Mouse (Mus musculus): ENCODE measurements at regions not wholly inside any gene's neighbourhood (a gene's known extent, or its start where the extent isn't known, plus 50 kb on each side); places are given as distances from the start of the nearest gene placed in this dataset.
A peak's percentile ranks its signal among the peaks of the same experiment; 100 is the strongest.

DNA sequence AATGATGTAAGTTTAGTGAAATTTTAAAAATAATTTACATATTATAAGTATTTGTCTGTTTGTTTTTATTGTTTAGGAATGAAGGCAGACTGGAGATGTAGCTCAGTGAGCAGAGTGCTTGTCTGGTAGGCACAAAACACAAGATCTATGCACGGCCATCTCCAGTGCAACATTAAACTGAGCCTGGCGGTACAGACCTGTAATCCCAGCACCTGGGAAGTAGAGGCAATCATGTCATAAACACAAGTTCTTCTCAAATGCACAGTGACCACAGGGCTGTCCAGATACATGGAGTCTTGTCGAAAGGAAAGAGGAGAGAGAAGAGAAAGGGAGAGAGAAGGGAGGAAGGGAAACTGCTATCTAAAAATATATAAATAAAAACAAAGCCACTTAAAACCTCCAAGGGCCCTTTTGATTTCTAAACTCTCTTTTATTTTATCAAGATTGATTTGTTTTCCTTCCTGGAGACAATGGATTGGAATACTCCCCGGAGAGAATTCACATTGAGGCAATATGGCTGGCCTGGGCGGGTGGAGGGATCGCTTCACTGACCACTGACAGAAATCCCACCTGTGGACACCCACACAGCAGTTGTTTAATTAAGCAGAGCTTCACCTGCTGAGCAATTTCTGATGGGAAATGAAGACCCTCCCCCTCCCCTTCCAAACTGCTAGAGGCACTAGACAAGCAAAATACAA lies 215.6 kb upstream of the Tll1 start:
- H3K36me3 ChIP-seq (ENCODE audit: control insufficient read depth, insufficient read depth): no peaks in the 10 kb centered on the region
- TF ChIP-seq CEBPB (IDR thresholded peaks at IDR 0.05; ENCODE audit: insufficient read depth, poor library complexity, severe bottlenecking) (no peak), MYOD1 (IDR thresholded peaks at IDR 0.05; ENCODE audit: control insufficient read depth in 1 of 3, insufficient read length in 2 of 3, low read depth in 2 of 3) (no peak), USF1 (IDR thresholded peaks at IDR 0.05; ENCODE audit: low read depth) (no peak), POLR2AphosphoS2 (IDR thresholded peaks at IDR 0.05; ENCODE audit: insufficient read length, low read depth) (no peak), POLR2A (IDR thresholded peaks at IDR 0.05; ENCODE audit: insufficient read length, low read depth) (no peak), TCF3 (IDR thresholded peaks at IDR 0.05; ENCODE audit: insufficient read length, low read depth) (no peak), E2F4 (IDR thresholded peaks at IDR 0.05; ENCODE audit: insufficient read depth) (no peak), TCF12 (IDR thresholded peaks at IDR 0.05; ENCODE audit: insufficient read depth, poor library complexity, severe bottlenecking) (no peak), REST (IDR thresholded peaks at IDR 0.05; ENCODE audit: insufficient read depth, insufficient read length) (no peak), MYOG (IDR thresholded peaks at IDR 0.05; ENCODE audit: control insufficient read depth in 1 of 3, insufficient read depth in 1 of 3, insufficient read length in 2 of 3, low read depth in 2 of 3) (no peak), SRF (IDR thresholded peaks at IDR 0.05; ENCODE audit: control insufficient read depth, insufficient read length, low read depth) (no peak), MAX (IDR thresholded peaks at IDR 0.05; ENCODE audit: low read depth) (no peak)
- no peaks in the 10 kb centered on the region for H3K79me2 ChIP-seq (ENCODE audit: control insufficient read depth, insufficient read depth)
- H3ac ChIP-seq (ENCODE audit: control insufficient read depth, insufficient read length): no peak overlapping the region
- no peak overlapping the region for H3K4me2 ChIP-seq (ENCODE audit: low read depth)
- no peaks in the 10 kb centered on the region for H3K27me3 ChIP-seq (ENCODE audit: control insufficient read depth, insufficient read depth, insufficient read length)
- no peak overlapping the region for H3K4me3 ChIP-seq

- no peak for TF ChIP-seq TCF12 (IDR thresholded peaks at IDR 0.05; ENCODE audit: insufficient read depth, poor library complexity, severe bottlenecking)
- TF ChIP-seq USF1 (IDR thresholded peaks at IDR 0.05; ENCODE audit: low read depth): no peak
- no peak for TF ChIP-seq CEBPB (IDR thresholded peaks at IDR 0.05; ENCODE audit: insufficient read depth, poor library complexity, severe bottlenecking)
- TF ChIP-seq E2F4 (IDR thresholded peaks at IDR 0.05; ENCODE audit: insufficient read depth): no peak
- no peak for TF ChIP-seq MAX (IDR thresholded peaks at IDR 0.05; ENCODE audit: low read depth)
- no peak for TF ChIP-seq POLR2A (IDR thresholded peaks at IDR 0.05; ENCODE audit: insufficient read length, low read depth)
- TF ChIP-seq REST (IDR thresholded peaks at IDR 0.05; ENCODE audit: insufficient read depth, insufficient read length): no peak
- no peak for TF ChIP-seq SRF (IDR thresholded peaks at IDR 0.05; ENCODE audit: control insufficient read depth, insufficient read length, low read depth)
- no peak for TF ChIP-seq MYOD1 (IDR thresholded peaks at IDR 0.05; ENCODE audit: control insufficient read depth in 1 of 3, insufficient read length in 2 of 3, low read depth in 2 of 3)
- no peak for TF ChIP-seq POLR2AphosphoS2 (IDR thresholded peaks at IDR 0.05; ENCODE audit: insufficient read length, low read depth)
- H3ac ChIP-seq (ENCODE audit: control insufficient read depth, insufficient read length): no peak overlapping the region
- H3K4me3 ChIP-seq: no peak overlapping the region
- H3K4me2 ChIP-seq (ENCODE audit: low read depth): no peak overlapping the region
- H3K36me3 ChIP-seq (ENCODE audit: control insufficient read depth, insufficient read depth): no peaks in the 10 kb centered on the region
- H3K27me3 ChIP-seq (ENCODE audit: control insufficient read depth, insufficient read depth, insufficient read length): no peaks in the 10 kb centered on the region
- no peaks in the 10 kb centered on the region for H3K79me2 ChIP-seq (ENCODE audit: control insufficient read depth, insufficient read depth)
Observed at GRCm38 (mm10) chr8:64412488-64413188, 206.6 kb upstream of the Tll1 start.

DNA sequence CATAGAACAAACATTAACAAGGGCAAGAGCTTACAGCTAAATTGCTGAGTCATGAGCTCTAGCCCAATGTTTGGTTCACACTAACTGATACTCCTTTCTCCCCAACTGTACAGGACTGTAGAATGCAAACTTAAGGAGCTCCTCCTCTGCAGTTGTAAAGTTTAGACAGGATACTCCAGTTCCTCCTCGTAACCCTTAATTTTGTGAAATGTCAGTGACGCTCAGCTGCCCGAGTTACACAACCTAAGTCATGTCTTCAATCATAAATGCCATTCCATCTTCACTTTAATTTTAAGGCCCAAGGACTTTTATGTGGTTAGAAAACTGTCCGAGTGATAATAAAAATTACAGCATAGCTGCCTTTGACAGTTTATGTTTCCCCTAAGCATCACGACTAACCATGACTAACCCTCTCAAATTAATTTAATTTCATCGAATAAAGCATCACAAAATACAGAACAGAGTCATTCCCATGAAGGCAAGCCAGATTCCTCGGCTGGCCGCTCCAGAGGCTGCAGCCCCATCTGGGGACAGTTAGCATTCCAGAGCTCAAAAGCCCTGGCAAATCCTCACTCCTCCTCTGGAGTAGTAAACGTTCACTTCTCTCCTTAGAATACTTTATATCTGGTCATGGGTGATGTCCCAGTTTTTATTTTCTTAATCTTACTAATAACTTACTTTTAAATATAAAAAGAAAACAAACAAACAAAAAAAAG lies 200.9 kb upstream of the Tll1 start:
- Histone ChIP-seq H3ac (ENCODE audit: control insufficient read depth, insufficient read length) (no peak overlapping the region), H3K4me3 (no peak overlapping the region), H3K79me2 (ENCODE audit: control insufficient read depth, insufficient read depth) (no peaks in the 10 kb centered on the region), H3K27me3 (ENCODE audit: control insufficient read depth, insufficient read depth, insufficient read length) (no peaks in the 10 kb centered on the region), H3K4me2 (ENCODE audit: low read depth) (no peak overlapping the region), H3K36me3 (ENCODE audit: control insufficient read depth, insufficient read depth) (no peaks in the 10 kb centered on the region)
- TF ChIP-seq MAX (IDR thresholded peaks at IDR 0.05; ENCODE audit: low read depth) (no peak), CEBPB (IDR thresholded peaks at IDR 0.05; ENCODE audit: insufficient read depth, poor library complexity, severe bottlenecking) (peak; percentile 61; the same call in 1 of the 2 replicates)

- Histone ChIP-seq H3K4me2 (ENCODE audit: low read depth) (no peak overlapping the region), H3ac (ENCODE audit: control insufficient read depth, insufficient read length) (no peak overlapping the region), H3K36me3 (ENCODE audit: control insufficient read depth, insufficient read depth) (no peaks in the 10 kb centered on the region), H3K4me3 (no peak overlapping the region), H3K79me2 (ENCODE audit: control insufficient read depth, insufficient read depth) (no peaks in the 10 kb centered on the region), H3K27me3 (ENCODE audit: control insufficient read depth, insufficient read depth, insufficient read length) (no peaks in the 10 kb centered on the region)
- no peak for TF ChIP-seq TCF3 (IDR thresholded peaks at IDR 0.05; ENCODE audit: insufficient read length, low read depth)
- TF ChIP-seq POLR2A (IDR thresholded peaks at IDR 0.05; ENCODE audit: insufficient read length, low read depth): no peak
- no peak for TF ChIP-seq CEBPB (IDR thresholded peaks at IDR 0.05; ENCODE audit: insufficient read depth, poor library complexity, severe bottlenecking)
- TF ChIP-seq E2F4 (IDR thresholded peaks at IDR 0.05; ENCODE audit: insufficient read depth): no peak
Observed at GRCm38 (mm10) chr8:64399554-64399953, 193.5 kb upstream of the Tll1 start.

GRCm38 (mm10) chr8:64397876-64398275 lies 191.8 kb upstream of the Tll1 start:
- H3K36me3 ChIP-seq (ENCODE audit: control insufficient read depth, insufficient read depth): no peaks in the 10 kb centered on the region
- H3K27me3 ChIP-seq (ENCODE audit: control insufficient read depth, insufficient read depth, insufficient read length): no peaks in the 10 kb centered on the region

More at GRCm38 (mm10) chr8:64397876-64398275, 191.8 kb upstream of the Tll1 start:
- Histone ChIP-seq H3K4me2 (ENCODE audit: low read depth) (no peak overlapping the region), H3K4me3 (no peak overlapping the region), H3K79me2 (ENCODE audit: control insufficient read depth, insufficient read depth) (no peaks in the 10 kb centered on the region), H3ac (ENCODE audit: control insufficient read depth, insufficient read length) (no peak overlapping the region)
- TF ChIP-seq MYOG (IDR thresholded peaks at IDR 0.05; ENCODE audit: control insufficient read depth in 1 of 3, insufficient read depth in 1 of 3, insufficient read length in 2 of 3, low read depth in 2 of 3) (no peak), SRF (IDR thresholded peaks at IDR 0.05; ENCODE audit: control insufficient read depth, insufficient read length, low read depth) (no peak), POLR2AphosphoS2 (IDR thresholded peaks at IDR 0.05; ENCODE audit: insufficient read length, low read depth) (no peak), REST (IDR thresholded peaks at IDR 0.05; ENCODE audit: insufficient read depth, insufficient read length) (no peak), TCF3 (IDR thresholded peaks at IDR 0.05; ENCODE audit: insufficient read length, low read depth) (no peak), POLR2A (IDR thresholded peaks at IDR 0.05; ENCODE audit: insufficient read length, low read depth) (no peak), CEBPB (IDR thresholded peaks at IDR 0.05; ENCODE audit: insufficient read depth, poor library complexity, severe bottlenecking) (no peak), TCF12 (IDR thresholded peaks at IDR 0.05; ENCODE audit: insufficient read depth, poor library complexity, severe bottlenecking) (no peak), USF1 (IDR thresholded peaks at IDR 0.05; ENCODE audit: low read depth) (no peak), MAX (IDR thresholded peaks at IDR 0.05; ENCODE audit: low read depth) (no peak), E2F4 (IDR thresholded peaks at IDR 0.05; ENCODE audit: insufficient read depth) (no peak), MYOD1 (IDR thresholded peaks at IDR 0.05; ENCODE audit: control insufficient read depth in 1 of 3, insufficient read length in 2 of 3, low read depth in 2 of 3) (no peak)
